Comparison of ENCODE assay signal across 17 mouse cellular contexts in genomic region chr7:129872208-129872790, GRCm38 (mm10).
"Had no signal": no experiment of that assay in that cellular context is flagged by ENCODE, and none has a peak within 500 bp of the region (broad histone marks: within the 10 kb centered on the region; RNA-seq: fewer than 3 reads in every experiment).

No protein-coding gene starts in this region.

- ATAC-seq: lung, postnatal 0 days; midbrain, embryonic 13.5 days had no signal

- DNase-seq: kidney, adult 9 months; kidney, postnatal 36 days; layer of hippocampus, adult 9-11 months; layer of hippocampus, postnatal 36 days; lung, adult 2 months; lung, postnatal 36 days; right cerebral cortex, adult 18-20 months; right cerebral cortex, postnatal 25 days; thymus, postnatal 4 days had no signal

- H3K4me2 ChIP-seq: liver, embryonic 11.5 days; liver, embryonic 15.5 days; midbrain, embryonic 13.5 days; neural tube, embryonic 15.5 days had no signal

- H3K9me3 ChIP-seq: liver, embryonic 15.5 days; midbrain, embryonic 13.5 days; neural tube, embryonic 15.5 days had no signal

- H3K36me3 ChIP-seq: liver, embryonic 15.5 days; midbrain, embryonic 13.5 days; neural tube, embryonic 15.5 days had no signal

- H3K27ac ChIP-seq: kidney, postnatal 0 days; liver, embryonic 15.5 days; midbrain, embryonic 13.5 days; neural tube, embryonic 15.5 days; stomach, postnatal 0 days had no signal

- H3K27me3 ChIP-seq: liver, embryonic 15.5 days; midbrain, embryonic 13.5 days; neural tube, embryonic 15.5 days had no signal

- H3K9ac ChIP-seq: liver, embryonic 15.5 days; midbrain, embryonic 13.5 days; neural tube, embryonic 15.5 days had no signal

- H3K4me3 ChIP-seq: liver, embryonic 15.5 days; midbrain, embryonic 13.5 days; myocyte; neural tube, embryonic 15.5 days had no signal

- H3K4me1 ChIP-seq: liver, embryonic 15.5 days; neural tube, embryonic 15.5 days had no signal
